Mouse (Mus musculus) heart, adult 2 months (tissue): ENCODE data around the gene Mllt11.

Experiments
- CTCF ChIP-seq: fragments of 200-600 bp; IDR thresholded peaks from 2 replicates; pipeline ENCODE4 v1.8.1; 2022; ENCODE audit warnings: antibody characterized with exemption, mild to moderate bottlenecking, moderate library complexity
- EP300 ChIP-seq: fragments of 200-500 bp; IDR thresholded peaks from 2 replicates; pipeline ENCODE4 v1.6.1; 2011; ENCODE audit warnings: low read depth, low read length, control low read depth; ENCODE audit not compliant: insufficient read depth
- POLR2A ChIP-seq: fragments of 200-500 bp; IDR thresholded peaks from 2 replicates; pipeline ENCODE4 v1.6.1; 2011; ENCODE audit warnings: mild to moderate bottlenecking, low read depth, low read length, control low read depth; ENCODE audit not compliant: insufficient read depth

DNA sequence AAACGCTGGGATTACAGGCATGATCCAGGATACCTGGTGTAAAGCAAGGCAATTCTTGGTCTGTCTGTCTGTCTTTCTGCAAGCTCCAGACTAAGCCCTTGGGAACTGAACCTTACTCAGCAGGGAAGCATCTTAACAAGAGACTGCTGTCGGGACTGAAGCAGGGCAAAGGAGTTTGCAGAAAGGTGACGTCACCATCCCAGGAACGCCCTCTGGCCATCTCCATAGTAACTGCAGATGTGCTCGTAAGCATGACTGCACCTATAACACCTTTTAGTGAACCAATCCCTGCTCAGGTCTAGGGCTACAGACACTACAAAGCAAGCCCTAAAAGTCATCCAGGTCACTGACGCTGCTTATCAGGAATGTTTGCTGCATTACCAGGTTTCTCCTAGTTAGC, 7.7 kb downstream of the Mllt11 start:
- no peak for TF ChIP-seq CTCF
- TF ChIP-seq POLR2A: no peak
- no peak for TF ChIP-seq EP300
